Mouse (Mus musculus) stomach, postnatal 0 days (tissue): ENCODE measurements around the gene Tnnt2.

ENCODE experiments used
- CTCF ChIP-seq: IDR thresholded peaks from 2 replicates; pipeline ENCODE4 v1.5.1; 2016; ENCODE audit warnings: antibody characterized with exemption, low read depth, mild to moderate bottlenecking, moderate library complexity
- EP300 ChIP-seq: optimal IDR thresholded peaks from 2 replicates; pipeline ENCODE3; 2016; ENCODE audit warnings: antibody characterized with exemption

DNA sequence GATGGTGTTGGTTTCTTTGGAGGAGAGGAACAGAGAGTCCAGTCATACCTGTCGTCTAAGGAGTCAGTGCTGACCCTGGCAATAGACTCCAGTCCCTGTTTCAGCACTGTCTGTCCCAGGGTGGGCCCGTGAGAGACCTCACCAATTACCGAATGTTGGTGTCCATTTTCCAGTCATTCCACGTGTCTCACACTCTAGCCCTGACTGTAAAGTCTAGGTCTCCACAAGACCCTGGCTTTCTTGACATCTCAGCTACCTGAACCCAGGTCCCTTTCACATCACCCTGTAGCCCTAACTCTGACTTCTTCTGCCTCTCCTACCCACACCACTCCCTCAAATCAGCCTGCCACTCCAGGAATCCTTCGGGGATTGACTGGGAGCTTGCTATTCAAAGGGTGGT is 26.4 kb downstream of the Tnnt2 start:
- no peak for TF ChIP-seq EP300
- no peak for TF ChIP-seq CTCF
